Mouse (Mus musculus) testis, adult 2 months (tissue): Measurements from ENCODE around the gene Lcn9. TPM values are rescaled to one million over a fixed set of nuclear protein-coding genes. Genes with fewer than 3 reads are reported as not detected.

Source experiments
- H3K27ac ChIP-seq: fragments of 200-500 bp; 2 replicates; pipeline ENCODE4 v1.5.1; 2012; ENCODE audit warnings: low read depth, low read length; ENCODE audit not compliant: control insufficient read depth, insufficient read depth
- H3K27me3 ChIP-seq: fragments of 200-500 bp; 2 replicates; pipeline ENCODE4 v1.6.1; 2012; ENCODE audit warnings: mild to moderate bottlenecking, low read length, moderate library complexity; ENCODE audit not compliant: control insufficient read depth, insufficient read depth
- H3K36me3 ChIP-seq: fragments of 200-500 bp; 2 replicates; pipeline ENCODE4 v1.6.1; 2012; ENCODE audit warnings: mild to moderate bottlenecking, low read length; ENCODE audit not compliant: control insufficient read depth, insufficient read depth
- H3K4me1 ChIP-seq: fragments of 200-500 bp; 2 replicates; pipeline ENCODE4 v1.6.1; 2012; ENCODE audit warnings: low read length; ENCODE audit not compliant: control insufficient read depth, insufficient read depth
- H3K4me3 ChIP-seq: fragments of 200-500 bp; 2 replicates; pipeline ENCODE4 v1.5.1; 2012; ENCODE audit warnings: low read depth, mild to moderate bottlenecking, low read length, moderate library complexity, mixed read lengths; ENCODE audit not compliant: control insufficient read depth
- CTCF ChIP-seq: fragments of 200-500 bp; IDR thresholded peaks from 2 replicates; pipeline ENCODE4 v1.5.1; 2012; ENCODE audit warnings: low read depth, mild to moderate bottlenecking, inconsistent platforms, low read length, moderate library complexity; ENCODE audit not compliant: control insufficient read depth, insufficient read depth, insufficient replicate concordance
- POLR2A ChIP-seq: fragments of 200-500 bp; IDR thresholded peaks from 2 replicates; pipeline ENCODE4 v1.6.1; 2012; ENCODE audit warnings: low read depth, mild to moderate bottlenecking, inconsistent platforms, low read length, moderate library complexity; ENCODE audit not compliant: control insufficient read depth
- polyA plus RNA-seq: library from polyadenylated mRNA; depleted of rRNA; stranded (reverse); fragments of >200 nt; gene quantifications from 2 replicates; pipeline ENCODE4 v1.2.3, GENCODE M21; 2012; rRNA removed

Lcn9 gene
- not detected in 2 replicates for polyA plus RNA-seq

DNA sequence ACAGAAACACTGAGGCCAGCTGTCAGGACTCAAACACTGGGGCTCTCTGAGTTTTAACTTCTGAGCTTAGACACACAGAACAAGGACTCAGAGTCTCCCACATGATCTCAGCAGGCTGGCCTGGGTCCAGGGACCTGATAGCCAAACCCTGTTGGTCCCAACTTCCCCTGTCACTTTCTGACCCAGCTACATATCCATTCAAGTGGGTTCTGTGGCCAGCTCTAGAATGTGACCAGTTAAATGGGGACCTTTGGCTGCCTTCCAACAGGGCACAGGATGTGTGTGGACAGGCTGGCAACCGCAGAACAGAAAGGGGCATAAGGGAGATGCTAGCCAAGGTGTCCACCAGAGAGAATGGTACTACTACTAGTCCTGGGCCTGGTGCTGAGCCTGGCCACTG is at the start of gene Lcn9:
TSS of gene Lcn9 (plus strand) at position 348 of the 400 bp plus-strand sequence.
- Histone ChIP-seq H3K4me3 (no peak within 1 kb of the TSS), H3K27me3 (no peaks in the 10 kb centered on the region), H3K36me3 (no peaks in the 10 kb centered on the region), H3K27ac (no peak within 1 kb of the TSS), H3K4me1 (no peaks in the 10 kb centered on the region)
- TF ChIP-seq CTCF (no peak), POLR2A (no peak)

DNA sequence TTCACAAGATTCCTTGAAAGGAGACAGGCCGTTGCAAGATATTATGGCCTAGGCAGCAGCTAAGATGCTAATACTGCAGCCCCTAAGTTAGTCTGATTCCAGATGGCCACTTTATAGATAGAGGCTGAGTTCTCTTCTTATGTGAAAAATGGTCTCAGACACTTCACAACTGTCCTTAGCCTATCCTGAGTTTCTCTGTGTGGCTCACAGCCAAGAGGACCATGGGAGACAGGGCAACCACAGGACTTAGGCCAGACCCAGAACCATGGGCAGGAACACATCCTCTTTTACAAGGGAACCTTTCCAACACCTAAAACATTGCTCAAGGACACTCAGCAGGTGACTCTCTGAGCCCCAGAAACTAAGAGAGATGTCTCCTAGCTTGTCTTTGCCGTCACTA is 49.4 kb upstream of the Lcn9 start:
- no peaks in the 10 kb centered on the region for H3K4me1 ChIP-seq
- no peak overlapping the region for H3K4me3 ChIP-seq
- TF ChIP-seq POLR2A: no peak
- no peak for TF ChIP-seq CTCF
- H3K27me3 ChIP-seq: no peaks in the 10 kb centered on the region
- H3K36me3 ChIP-seq: no peaks in the 10 kb centered on the region
- no peak overlapping the region for H3K27ac ChIP-seq

- H3K4me1 ChIP-seq: no peaks in the 10 kb centered on the region
- H3K4me3 ChIP-seq: no peak overlapping the region
- TF ChIP-seq POLR2A: no peak
- TF ChIP-seq CTCF: no peak
- H3K36me3 ChIP-seq: no peaks in the 10 kb centered on the region
- H3K27ac ChIP-seq: no peak overlapping the region
- no peaks in the 10 kb centered on the region for H3K27me3 ChIP-seq
Measured at GRCm38 (mm10) chr2:25774640-25775039, 48.3 kb upstream of the Lcn9 start.

DNA sequence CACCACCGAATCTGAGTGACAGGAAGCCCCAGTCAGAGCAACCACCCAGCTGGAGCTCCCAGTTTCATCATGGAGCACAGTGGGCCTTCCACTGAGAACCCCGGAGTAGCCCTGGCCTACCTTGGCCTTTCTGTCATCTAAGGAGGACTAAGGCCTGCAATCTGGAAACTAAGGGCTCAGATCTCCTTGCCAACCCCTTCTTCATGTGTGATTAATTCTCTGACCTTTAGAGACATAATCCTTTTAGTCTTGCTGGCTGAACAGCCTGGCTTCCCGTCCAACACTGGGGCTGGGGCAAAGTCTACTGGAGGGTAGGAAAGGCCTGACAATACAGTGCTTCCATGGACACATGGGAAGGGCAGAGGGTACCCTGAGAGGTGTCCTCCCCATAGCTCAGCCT is 47.0 kb upstream of the Lcn9 start:
- no peaks in the 10 kb centered on the region for H3K4me1 ChIP-seq
- H3K4me3 ChIP-seq: no peak overlapping the region
- H3K36me3 ChIP-seq: no peaks in the 10 kb centered on the region
- no peak for TF ChIP-seq POLR2A
- TF ChIP-seq CTCF: no peak
- no peaks in the 10 kb centered on the region for H3K27me3 ChIP-seq
- H3K27ac ChIP-seq: no peak overlapping the region

DNA sequence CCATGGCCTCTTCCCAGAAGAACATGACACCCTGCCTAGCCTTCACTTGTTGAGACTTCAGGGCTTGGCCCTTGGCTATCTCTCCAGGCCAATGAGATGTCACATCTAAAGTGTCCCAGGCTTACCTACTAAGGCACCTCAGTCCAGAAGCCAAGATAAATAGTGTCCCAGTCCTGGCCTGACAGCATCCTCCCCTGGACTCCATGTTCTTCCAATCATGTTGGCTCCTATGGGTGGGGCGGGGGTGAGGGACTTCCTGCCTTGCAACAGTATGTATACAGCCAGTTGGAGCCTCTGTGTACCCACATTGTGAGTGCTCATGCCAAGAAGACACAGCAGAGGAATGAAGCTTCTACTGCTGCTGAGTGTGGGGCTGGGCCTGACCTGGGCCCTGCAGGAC is 46.2 kb upstream of the Lcn9 start, which contains the start of gene Lcn11:
TSS of gene Lcn11 (plus strand) at position 301 of the 400 bp plus-strand sequence.
- Histone ChIP-seq H3K27ac (no peak within 1 kb of the TSS), H3K27me3 (no peaks in the 10 kb centered on the region), H3K4me3 (no peak within 1 kb of the TSS), H3K4me1 (no peaks in the 10 kb centered on the region), H3K36me3 (no peaks in the 10 kb centered on the region)
- no peak for TF ChIP-seq POLR2A
- no peak for TF ChIP-seq CTCF

DNA sequence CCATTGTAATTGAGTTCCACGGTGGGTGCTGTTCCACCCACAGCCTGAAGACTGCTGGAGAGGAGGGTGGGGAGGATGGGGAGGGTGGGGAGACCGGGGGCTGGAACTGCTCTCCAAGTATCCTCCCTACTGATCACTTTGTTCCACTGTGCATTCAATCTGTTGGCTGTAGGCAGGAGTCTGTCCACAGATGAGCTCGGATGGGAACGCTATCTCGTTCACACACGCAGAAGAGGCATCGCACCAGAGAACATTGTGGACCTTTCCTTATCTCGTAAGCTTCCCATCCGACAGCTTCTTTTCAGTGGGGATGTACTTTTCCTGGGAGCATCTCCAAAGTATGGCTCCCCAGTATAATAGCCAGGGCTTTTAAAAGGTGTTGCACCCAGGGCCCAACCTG is 43.9 kb upstream of the Lcn9 start:
- Histone ChIP-seq H3K4me1 (no peaks in the 10 kb centered on the region), H3K4me3 (no peak overlapping the region), H3K36me3 (no peaks in the 10 kb centered on the region), H3K27ac (no peak overlapping the region; the same call in 1 of the 2 replicates), H3K27me3 (no peaks in the 10 kb centered on the region)
- TF ChIP-seq CTCF: no peak
- no peak for TF ChIP-seq POLR2A

DNA sequence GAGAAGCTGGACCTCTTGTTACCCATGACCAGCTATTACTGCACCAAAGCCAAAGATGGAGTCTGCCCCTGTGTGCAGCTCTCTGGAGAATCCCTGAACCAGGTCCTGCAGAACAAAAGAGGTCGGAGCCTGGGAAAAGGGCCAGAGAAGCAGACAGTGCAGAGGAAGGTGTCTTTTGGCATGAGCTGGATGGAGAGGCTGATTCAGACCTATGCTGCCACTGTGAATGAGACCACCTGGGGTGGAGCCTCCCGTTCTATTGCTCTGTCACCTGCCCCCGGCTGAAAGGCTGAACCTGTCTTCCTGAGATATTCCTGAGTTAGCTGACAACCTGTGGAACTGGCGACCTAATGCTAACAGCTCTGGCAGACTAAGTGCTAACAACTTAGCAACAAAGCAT is 42.0 kb upstream of the Lcn9 start:
- no peaks in the 10 kb centered on the region for H3K4me1 ChIP-seq
- H3K27ac ChIP-seq: no peak overlapping the region
- H3K4me3 ChIP-seq: no peak overlapping the region
- no peaks in the 10 kb centered on the region for H3K27me3 ChIP-seq
- no peaks in the 10 kb centered on the region for H3K36me3 ChIP-seq
- TF ChIP-seq CTCF: no peak
- no peak for TF ChIP-seq POLR2A

- Histone ChIP-seq H3K4me3 (no peak within 1 kb of the TSS), H3K27ac (no peak within 1 kb of the TSS), H3K4me1 (no peaks in the 10 kb centered on the region), H3K36me3 (no peaks in the 10 kb centered on the region), H3K27me3 (no peaks in the 10 kb centered on the region)
- TF ChIP-seq CTCF: no peak
- no peak for TF ChIP-seq POLR2A
Measured at GRCm38 (mm10) chr2:25781957-25782356, 41.0 kb upstream of the Lcn9 start, which contains the start of gene Gm13539. Gm13539 (plus strand) TSS chr2:25782257.
